Mouse (Mus musculus): Measurements from ENCODE around the gene Cysrt1.

- TF ChIP-seq TAL1 (IDR thresholded peaks at IDR 0.05; ENCODE audit: low read length) (no peak), GATA1 (IDR thresholded peaks at IDR 0.05; ENCODE audit: low read length) (no peak)
Observed at GRCm38 (mm10) chr2:25194486-25195171, 47.6 kb downstream of the Cysrt1 start.

All from erythroblast, embryonic 14.5 days (primary cell).